9 mouse cellular contexts compared by ENCODE assay signal in the genomic region with DNA sequence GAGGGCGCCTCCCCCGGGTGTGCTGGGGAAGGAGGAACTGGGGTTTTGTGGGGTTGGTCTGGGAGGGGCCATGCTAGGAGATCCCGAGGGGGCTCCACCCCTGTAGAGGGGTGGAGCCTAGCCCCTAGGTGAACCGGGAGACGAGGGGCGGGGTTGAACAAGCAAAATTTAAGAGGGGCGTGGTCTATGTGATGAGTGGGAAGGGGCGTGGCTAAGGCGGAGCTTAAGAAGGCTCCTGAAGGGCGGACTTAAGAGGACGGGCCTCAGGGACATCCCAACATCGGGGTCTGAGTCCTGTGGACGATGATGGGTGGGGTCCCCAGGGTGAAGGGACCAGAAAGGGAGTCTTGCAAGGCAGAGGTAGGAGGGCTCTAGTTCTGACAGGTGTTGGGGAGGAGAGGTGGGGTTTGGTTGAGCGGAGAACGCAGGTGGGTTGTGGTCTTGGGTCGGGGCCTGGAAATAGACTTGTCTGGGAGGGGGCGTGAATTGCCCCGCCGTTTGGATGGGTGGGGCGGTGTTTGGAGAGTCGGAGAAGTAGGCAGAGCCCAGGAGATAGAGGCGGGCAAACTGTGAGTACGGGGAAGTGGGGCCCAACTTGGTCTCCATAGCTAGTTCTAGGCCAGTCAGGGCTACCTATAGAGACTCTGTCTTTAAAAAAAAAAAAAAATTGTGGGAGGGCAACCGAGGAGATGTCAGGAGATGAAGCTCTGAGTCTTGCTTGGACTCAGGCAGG. TPM values are rescaled to one million over a fixed set of nuclear protein-coding genes. Genes with fewer than 3 reads are reported as not detected.
DNase-seq lines count a peak whose midpoint lies in the region; ATAC-seq and TF ChIP-seq lines count a peak whose summit lies in the region.
"Had no signal": no experiment of that assay in that cellular context is flagged by ENCODE, and none has a peak within 500 bp of the region (broad histone marks: within the 10 kb centered on the region; RNA-seq: fewer than 3 reads in every experiment).

No protein-coding gene starts in this region.

- H3K27me3 ChIP-seq in ES-Bruce4 (ENCODE audit: control insufficient read depth, insufficient read depth, low read length, poor library complexity, severe bottlenecking) = peaks cover 3% of the 10 kb centered on the region; the same call in 1 of the 2 replicates
- H3K27me3 ChIP-seq in forebrain, embryonic 16.5 days (replicated peaks; ENCODE audit: control insufficient read depth, insufficient read depth, low read length) = peaks cover 67% of the 10 kb centered on the region
- H3K27me3 ChIP-seq in liver, embryonic 15.5 days = peaks cover 65% of the 10 kb centered on the region
- H3K27me3 ChIP-seq in neural tube, embryonic 11.5 days (ENCODE audit: control insufficient read depth, insufficient read depth, low read length) = peaks cover 70% of the 10 kb centered on the region

- H3K4me2 ChIP-seq in forebrain, embryonic 16.5 days (ENCODE audit: low read length) = peak overlapping the region; percentile 41
- H3K4me2 ChIP-seq in liver, embryonic 15.5 days = peak overlapping the region; percentile 82
- H3K4me2 ChIP-seq in neural tube, embryonic 11.5 days (ENCODE audit: low read depth) = peak overlapping the region; percentile 38

- no peaks in the 10 kb centered on the region for H3K4me1 ChIP-seq in ES-Bruce4 (ENCODE audit: control insufficient read depth, insufficient read depth, low read length)
- peaks cover 13% of the 10 kb centered on the region for H3K4me1 ChIP-seq in forebrain, embryonic 16.5 days (replicated peaks; ENCODE audit: control insufficient read depth, insufficient read depth, low read length)
- H3K4me1 ChIP-seq in liver, embryonic 15.5 days (replicated peaks) = peaks cover 50% of the 10 kb centered on the region
- H3K4me1 ChIP-seq in neural tube, embryonic 11.5 days (ENCODE audit: control insufficient read depth, insufficient read depth, low read length) = peaks cover 4% of the 10 kb centered on the region; the same call in 1 of the 2 replicates

- H3K36me3 ChIP-seq in ES-Bruce4 (ENCODE audit: control insufficient read depth, insufficient read depth, low read length, poor library complexity, severe bottlenecking) = no peaks in the 10 kb centered on the region
- H3K36me3 ChIP-seq in forebrain, embryonic 16.5 days (ENCODE audit: control insufficient read depth, insufficient read depth) = no peaks in the 10 kb centered on the region
- H3K36me3 ChIP-seq in liver, embryonic 15.5 days (replicated peaks) = no peaks in the 10 kb centered on the region
- H3K36me3 ChIP-seq in neural tube, embryonic 11.5 days (ENCODE audit: control insufficient read depth, insufficient read depth, low read length) = no peaks in the 10 kb centered on the region

- ATAC-seq in forebrain, embryonic 16.5 days = 0 out of 2 replicates have a peak, but pooled peaks have one; percentile 16
- ATAC-seq in liver, embryonic 15.5 days (ENCODE audit: insufficient read depth) = peak; percentile 74
- ATAC-seq in neural tube, embryonic 11.5 days (ENCODE audit: insufficient read depth, low FRiP score, low TSS enrichment) = 0 out of 2 replicates have a peak, but pooled peaks have one; percentile 41

- peak; percentile 84 for DNase-seq in adrenal gland, postnatal 25 days
- DNase-seq in induced T-regulatory cell, adult 2 months (ENCODE audit: low read depth) = peak; percentile 96
- peak; percentile 58 for DNase-seq in neural tube, embryonic 11.5 days (ENCODE audit: low spot score)
- peak; percentile 91 for DNase-seq in thymus, postnatal 14 days
- DNase-seq in right cerebral cortex, postnatal 10 days (ENCODE audit: low spot score in 2 of 2) = no peak

- TF ChIP-seq EP300 in ES-Bruce4 (IDR thresholded peaks at IDR 0.05; ENCODE audit: insufficient read depth, low read depth, low read length) = no peak

- no peak for TF ChIP-seq CTCF in ES-Bruce4 (IDR thresholded peaks at IDR 0.05; ENCODE audit: low read depth, low read length)

- H3K9ac ChIP-seq in ES-Bruce4 (ENCODE audit: low read depth, poor library complexity, severe bottlenecking) = peak overlapping the region; percentile 78
- H3K9ac ChIP-seq in forebrain, embryonic 16.5 days (replicated peaks; ENCODE audit: low read depth, low read length) = no peak overlapping the region
- no peak overlapping the region for H3K9ac ChIP-seq in liver, embryonic 15.5 days
- no peak overlapping the region for H3K9ac ChIP-seq in neural tube, embryonic 11.5 days (ENCODE audit: low read length)

- no peak overlapping the region for H3K27ac ChIP-seq in ES-Bruce4 (ENCODE audit: insufficient read depth, low read length)
- no peak overlapping the region for H3K27ac ChIP-seq in forebrain, embryonic 16.5 days (ENCODE audit: low read length)
- no peak overlapping the region for H3K27ac ChIP-seq in liver, embryonic 15.5 days (replicated peaks)
- H3K27ac ChIP-seq in neural tube, embryonic 11.5 days (ENCODE audit: low read depth, low read length) = no peak overlapping the region

- H3K4me3 ChIP-seq in ES-Bruce4 (ENCODE audit: low read depth, low read length) = peak overlapping the region; percentile 77
- peak overlapping the region; percentile 28 for H3K4me3 ChIP-seq in forebrain, embryonic 16.5 days (replicated peaks; ENCODE audit: low read length)
- peak overlapping the region; percentile 54 for H3K4me3 ChIP-seq in liver, embryonic 15.5 days (replicated peaks)
- peak overlapping the region; percentile 18; the same call in 1 of the 2 replicates for H3K4me3 ChIP-seq in neural tube, embryonic 11.5 days (ENCODE audit: low read depth, low read length)

- no peak for TF ChIP-seq POLR2A in ES-Bruce4 (IDR thresholded peaks at IDR 0.05; ENCODE audit: insufficient read depth, low read length)

- H3K9me3 ChIP-seq in ES-Bruce4 (replicated peaks; ENCODE audit: control insufficient read depth, insufficient read depth, low read length, poor library complexity, severe bottlenecking) = no peaks in the 10 kb centered on the region
- H3K9me3 ChIP-seq in forebrain, embryonic 16.5 days (ENCODE audit: control insufficient read depth, low read length) = no peaks in the 10 kb centered on the region
- H3K9me3 ChIP-seq in liver, embryonic 15.5 days (replicated peaks) = no peaks in the 10 kb centered on the region; the same call in 1 of the 2 replicates
- H3K9me3 ChIP-seq in neural tube, embryonic 11.5 days (ENCODE audit: control insufficient read depth, low read length) = no peaks in the 10 kb centered on the region

- 3% methylated on average over 24 of the region's 24 CpGs for WGBS in forebrain, embryonic 16.5 days
- WGBS in liver, embryonic 15.5 days (ENCODE audit: insufficient replicate concordance) = 3% methylated on average over 24 of the region's 24 CpGs
- WGBS in neural tube, embryonic 11.5 days = 2% methylated on average over 24 of the region's 24 CpGs

RNA-seq across cellular contexts. Expression of gene Tmem221, which starts 0.5 kb away (rescaled TPM):
- polyA plus RNA-seq in ES-Bruce4 (2011; ENCODE audit: insufficient read depth, insufficient read length, low read depth, missing spikeins) = 2.2 and 2.4 TPM in 2 replicates
- 5.0 and 8.9 TPM in 2 replicates for total RNA-seq in adrenal gland, postnatal 25 days (2021)
- polyA plus RNA-seq in forebrain, embryonic 16.5 days (2015; fragmentation: Nextera tagmentation; extraction: Ambion mirVana) = 0.15 and 0.16 TPM in 2 replicates
- polyA plus RNA-seq in liver, embryonic 15.5 days (2015; fragmentation: Nextera tagmentation; extraction: Ambion mirVana) = 0.50 and 0.94 TPM in 2 replicates
- polyA plus RNA-seq in neural tube, embryonic 11.5 days (2014; fragmentation: Nextera tagmentation; extraction: Ambion mirVana) = 0.24 TPM in 1 of 2 replicates, not detected in the other
- total RNA-seq: left cerebral cortex, postnatal 10 days had no signal

RNA-seq across cellular contexts. Expression of gene Nxnl1, which starts 7.3 kb away (rescaled TPM):
- not detected in 2 replicates for polyA plus RNA-seq in ES-Bruce4 (2011; ENCODE audit: insufficient read depth, insufficient read length, low read depth, missing spikeins)
- 1.1 TPM in 2 replicates for total RNA-seq in adrenal gland, postnatal 25 days (2021)
- polyA plus RNA-seq in forebrain, embryonic 16.5 days (2015; fragmentation: Nextera tagmentation; extraction: Ambion mirVana) = not detected in 2 replicates
- polyA plus RNA-seq in liver, embryonic 15.5 days (2015; fragmentation: Nextera tagmentation; extraction: Ambion mirVana) = 0.09 TPM in 1 of 2 replicates, not detected in the other
- not detected in 2 replicates for polyA plus RNA-seq in neural tube, embryonic 11.5 days (2014; fragmentation: Nextera tagmentation; extraction: Ambion mirVana)
- total RNA-seq: left cerebral cortex, postnatal 10 days had no signal

RNA-seq across cellular contexts. Expression of gene Slc27a1, which starts 9.6 kb away (rescaled TPM):
- 21.8 and 27.3 TPM in 2 replicates for polyA plus RNA-seq in ES-Bruce4 (2011; ENCODE audit: insufficient read depth, insufficient read length, low read depth, missing spikeins)
- 156 and 167 TPM in 2 replicates for total RNA-seq in adrenal gland, postnatal 25 days (2021)
- 74.6 and 75.9 TPM in 2 replicates for polyA plus RNA-seq in forebrain, embryonic 16.5 days (2015; fragmentation: Nextera tagmentation; extraction: Ambion mirVana)
- polyA plus RNA-seq in liver, embryonic 15.5 days (2015; fragmentation: Nextera tagmentation; extraction: Ambion mirVana) = 2.3 and 3.0 TPM in 2 replicates
- polyA plus RNA-seq in neural tube, embryonic 11.5 days (2014; fragmentation: Nextera tagmentation; extraction: Ambion mirVana) = 10.5 and 12.7 TPM in 2 replicates

RNA-seq across cellular contexts. Expression of gene Mvb12a, which starts 16.4 kb away (rescaled TPM):
- polyA plus RNA-seq in ES-Bruce4 (2011; ENCODE audit: insufficient read depth, insufficient read length, low read depth, missing spikeins) = 72.6 and 74.1 TPM in 2 replicates
- 62.3 and 73.7 TPM in 2 replicates for total RNA-seq in adrenal gland, postnatal 25 days (2021)
- polyA plus RNA-seq in forebrain, embryonic 16.5 days (2015; fragmentation: Nextera tagmentation; extraction: Ambion mirVana) = 52.8 and 65.3 TPM in 2 replicates
- 31.6 and 35.2 TPM in 2 replicates for polyA plus RNA-seq in liver, embryonic 15.5 days (2015; fragmentation: Nextera tagmentation; extraction: Ambion mirVana)
- 64.7 and 69.8 TPM in 2 replicates for polyA plus RNA-seq in neural tube, embryonic 11.5 days (2014; fragmentation: Nextera tagmentation; extraction: Ambion mirVana)

RNA-seq across cellular contexts. Expression of gene Bst2, which starts 21.9 kb away (rescaled TPM):
- 207 and 235 TPM in 2 replicates for polyA plus RNA-seq in ES-Bruce4 (2011; ENCODE audit: insufficient read depth, insufficient read length, low read depth, missing spikeins)
- total RNA-seq in adrenal gland, postnatal 25 days (2021) = 66.0 and 70.2 TPM in 2 replicates
- polyA plus RNA-seq in forebrain, embryonic 16.5 days (2015; fragmentation: Nextera tagmentation; extraction: Ambion mirVana) = 4.7 and 7.5 TPM in 2 replicates
- 35.3 and 37.3 TPM in 2 replicates for polyA plus RNA-seq in liver, embryonic 15.5 days (2015; fragmentation: Nextera tagmentation; extraction: Ambion mirVana)
- polyA plus RNA-seq in neural tube, embryonic 11.5 days (2014; fragmentation: Nextera tagmentation; extraction: Ambion mirVana) = 3.7 and 4.9 TPM in 2 replicates

Comparison
In these comparisons a context has a peak if more than half of its experiments do, and no peak if none do; other contexts are left out.
1. H3K4me3 ChIP-seq: peak in every context shown above with its lines; median percentile 77 in ES-Bruce4; 54 in liver, embryonic 15.5 days; 28 in forebrain, embryonic 16.5 days; 18 in neural tube, embryonic 11.5 days.
2. DNase-seq: peak in adrenal gland, postnatal 25 days (single experiment), induced T-regulatory cell, adult 2 months (single experiment), neural tube, embryonic 11.5 days (single experiment) and thymus, postnatal 14 days (single experiment); none in right cerebral cortex, postnatal 10 days (0 of 2).
3. ATAC-seq: peak in every context shown above with its lines; median percentile 74 in liver, embryonic 15.5 days; 41 in neural tube, embryonic 11.5 days; 16 in forebrain, embryonic 16.5 days.
4. Peak in every context shown above with its lines, with median percentiles within 50 percentile points of each other: H3K4me2 ChIP-seq.